In genomic region chr7:114481429-114481931, GRCm38 (mm10) we compare ENCODE assay signal across 23 mouse cellular contexts.
"Had no signal": no experiment of that assay in that cellular context is flagged by ENCODE, and none has a peak within 500 bp of the region (broad histone marks: within the 10 kb centered on the region; RNA-seq: fewer than 3 reads in every experiment).

No protein-coding gene starts in this region.

- H3K27me3 ChIP-seq: heart, embryonic 12.5 days; hindbrain, embryonic 13.5 days; hindbrain, embryonic 15.5 days; kidney, embryonic 15.5 days; limb, embryonic 13.5 days; limb, embryonic 15.5 days; liver, embryonic 12.5 days had no signal

- H3K4me3 ChIP-seq: heart, embryonic 10.5 days; heart, embryonic 12.5 days; hindbrain, embryonic 10.5 days; hindbrain, embryonic 13.5 days; hindbrain, embryonic 15.5 days; kidney, embryonic 15.5 days; left cerebral cortex, adult 2 months; limb, embryonic 13.5 days; limb, embryonic 15.5 days; liver, embryonic 12.5 days had no signal

- H3K9me3 ChIP-seq: heart, embryonic 10.5 days; heart, embryonic 12.5 days; hindbrain, embryonic 10.5 days; hindbrain, embryonic 13.5 days; hindbrain, embryonic 15.5 days; kidney, embryonic 15.5 days; limb, embryonic 13.5 days; limb, embryonic 15.5 days; liver, embryonic 12.5 days had no signal

- ATAC-seq: hindbrain, postnatal 0 days; intestine, embryonic 16.5 days; liver, embryonic 12.5 days had no signal

- DNase-seq: gastrocnemius, postnatal 14 days; heart, adult 18-20 months; heart, postnatal 10 days; heart, postnatal 4 days; kidney, adult 11 months; kidney, adult 2 months; kidney, adult 9 months; kidney, postnatal 14 days; kidney, postnatal 36 days; left cerebral cortex, postnatal 4 days had no signal

- H3K9ac ChIP-seq: heart, embryonic 12.5 days; hindbrain, embryonic 13.5 days; hindbrain, embryonic 15.5 days; kidney, embryonic 15.5 days; limb, embryonic 13.5 days; limb, embryonic 15.5 days; liver, embryonic 12.5 days had no signal

- H3K27ac ChIP-seq: heart, embryonic 10.5 days; hindbrain, embryonic 10.5 days; hindbrain, embryonic 13.5 days; hindbrain, embryonic 15.5 days; hindbrain, postnatal 0 days; kidney, embryonic 15.5 days; kidney, postnatal 0 days; left cerebral cortex, adult 2 months; limb, embryonic 13.5 days; limb, embryonic 15.5 days; liver, embryonic 12.5 days had no signal

- H3K4me2 ChIP-seq: heart, embryonic 12.5 days; hindbrain, embryonic 13.5 days; hindbrain, embryonic 15.5 days; kidney, embryonic 15.5 days; limb, embryonic 13.5 days; limb, embryonic 15.5 days; liver, embryonic 12.5 days had no signal

- H3K36me3 ChIP-seq: heart, embryonic 10.5 days; heart, embryonic 12.5 days; hindbrain, embryonic 10.5 days; hindbrain, embryonic 13.5 days; hindbrain, embryonic 15.5 days; kidney, embryonic 15.5 days; limb, embryonic 13.5 days; limb, embryonic 15.5 days; liver, embryonic 12.5 days had no signal

- H3K4me1 ChIP-seq: heart, embryonic 10.5 days; heart, embryonic 12.5 days; hindbrain, embryonic 10.5 days; hindbrain, embryonic 13.5 days; hindbrain, embryonic 15.5 days; kidney, embryonic 15.5 days; limb, embryonic 13.5 days; limb, embryonic 15.5 days had no signal
